Mouse (Mus musculus) lung, postnatal 25 days (tissue): ENCODE measurements at regions not wholly inside any gene's neighbourhood (a gene's known extent, or its start where the extent isn't known, plus 50 kb on each side); places are given as distances from the start of the nearest gene placed in this dataset.

Source experiments
- DNase-seq: peaks from one replicate; pipeline ENCODE4 v3.0.0; 2022; ENCODE audit warnings: low spot score

DNA sequence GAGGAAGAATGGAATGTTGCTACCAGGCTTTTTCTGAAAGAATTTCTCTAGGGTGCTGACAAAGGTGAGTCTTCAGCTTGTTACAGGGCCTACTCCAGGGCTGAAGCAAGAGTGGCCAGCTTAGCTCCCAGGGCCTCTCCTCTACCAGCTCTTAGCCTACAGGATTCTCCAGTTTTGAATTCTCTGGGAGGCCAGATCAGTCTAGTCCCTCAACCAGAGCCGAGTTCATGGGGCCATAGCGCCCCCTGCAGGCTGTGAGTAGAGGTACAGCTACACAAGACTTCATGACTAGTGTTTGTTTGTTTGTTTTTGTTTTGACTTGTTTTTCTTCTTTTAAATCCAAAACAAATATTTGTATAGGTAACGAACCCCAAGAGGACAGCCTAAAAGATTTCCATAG lies 211.8 kb upstream of the Eef2kmt start:
- DNase-seq, result no peak

DNA sequence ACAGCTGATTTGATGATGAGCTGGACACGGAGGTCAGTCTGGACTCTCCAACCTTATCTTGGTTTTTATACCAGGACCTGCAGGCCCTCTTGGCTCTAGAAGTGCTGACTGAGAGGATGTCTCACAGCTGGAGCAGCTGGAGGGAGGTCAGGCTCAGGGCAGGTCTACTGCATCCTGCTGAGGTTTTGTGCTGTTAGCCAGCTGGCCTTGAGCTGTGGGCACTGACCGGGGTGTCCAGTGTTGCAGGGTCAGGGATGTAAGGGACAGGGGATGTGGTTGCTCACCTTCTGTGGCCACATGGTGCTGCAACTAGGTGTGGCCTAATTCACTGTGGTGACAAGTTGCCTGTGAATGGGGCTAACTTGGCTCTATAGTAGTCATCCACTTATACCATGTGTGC lies 211.0 kb upstream of the Eef2kmt start:
- DNase-seq, result no peak

DNA sequence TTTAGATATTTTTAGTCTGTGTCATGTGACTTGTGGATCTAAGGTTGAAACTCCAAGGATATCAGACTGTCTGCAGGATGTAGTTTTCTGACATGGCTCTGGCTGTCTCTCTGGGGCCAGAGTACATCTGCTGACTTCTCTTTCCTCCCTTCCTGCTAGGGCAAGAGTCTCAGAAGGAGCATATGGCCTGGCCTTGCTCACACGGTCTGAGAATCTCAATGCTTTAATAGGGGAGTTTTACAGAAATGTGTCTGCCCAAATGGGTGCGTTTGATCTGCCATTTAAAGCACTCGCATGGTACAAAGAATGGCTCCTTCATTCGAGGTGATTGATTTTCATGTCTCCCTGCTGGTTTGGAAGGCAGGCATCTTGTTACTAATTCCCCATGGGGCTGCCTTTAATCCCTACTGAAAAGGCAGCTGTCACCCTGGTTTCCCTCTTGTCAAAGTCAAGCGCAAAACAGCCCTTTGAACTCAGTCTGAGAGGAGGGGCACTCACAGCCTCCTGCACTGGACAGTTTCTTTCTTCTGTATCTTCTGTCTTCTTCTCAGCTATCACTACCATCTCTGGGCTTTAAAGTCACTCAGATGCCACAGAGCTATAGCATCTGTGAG lies 199.7 kb upstream of the Eef2kmt start:
- no peak for DNase-seq

DNA sequence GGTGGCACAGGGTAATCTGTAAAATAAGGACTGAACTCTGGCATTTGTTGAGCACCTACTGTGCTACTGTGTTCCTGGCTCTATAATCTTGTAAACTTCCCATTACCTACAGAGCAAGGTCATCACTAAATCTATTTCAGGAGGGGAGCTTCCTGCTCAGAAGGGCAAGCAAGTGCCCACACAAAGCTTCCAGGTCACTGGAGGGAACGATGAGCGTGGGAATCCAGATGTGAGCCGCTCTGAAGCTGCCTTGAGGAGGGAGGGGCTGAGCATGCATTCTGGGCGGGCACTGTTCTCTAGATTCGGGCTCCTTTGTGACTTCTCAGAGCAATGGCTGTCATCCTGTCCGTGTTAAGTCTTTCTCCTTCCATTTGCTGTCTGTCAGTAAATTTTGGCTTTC lies 198.5 kb upstream of the Eef2kmt start:
- DNase-seq, result no peak

DNA sequence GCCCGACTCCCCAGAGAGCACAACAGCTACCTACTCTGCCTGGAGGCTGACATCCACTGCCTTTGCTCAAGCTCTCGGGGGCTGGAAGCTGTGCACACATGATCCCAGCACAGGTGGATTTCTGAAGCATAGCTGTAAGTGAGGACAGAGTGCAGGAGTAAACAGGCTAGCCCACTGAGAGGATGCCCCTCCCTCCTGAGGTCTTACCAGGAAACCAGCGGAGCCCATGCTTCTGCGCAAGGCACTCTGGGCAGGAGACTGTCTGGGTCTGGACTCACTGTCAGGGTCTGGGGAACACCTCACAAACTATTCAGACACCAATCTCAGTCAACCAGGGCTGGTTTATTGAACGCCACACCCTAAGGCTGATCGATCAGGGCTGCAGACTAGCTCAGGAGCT lies 197.2 kb upstream of the Eef2kmt start:
- no peak for DNase-seq

DNA sequence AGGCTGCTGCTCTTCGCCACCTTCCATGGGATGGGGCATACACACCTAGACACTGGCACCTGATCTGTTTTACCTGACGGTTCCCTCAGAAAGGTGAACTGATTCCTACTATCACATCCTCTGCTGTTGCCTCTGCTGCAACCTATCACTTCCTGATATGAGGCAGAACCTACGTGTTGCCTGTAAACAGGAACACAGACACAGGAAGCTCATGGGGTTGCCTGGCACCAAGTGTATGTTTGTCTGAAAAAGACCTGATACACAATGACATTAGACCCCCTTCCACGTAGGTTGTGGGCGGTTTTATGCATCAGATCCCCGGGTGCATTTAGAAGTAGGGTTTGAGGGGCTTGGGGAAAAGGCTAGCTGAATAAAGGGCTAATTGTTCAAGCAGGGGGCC lies 190.0 kb upstream of the Eef2kmt start:
- peak; percentile 13 for DNase-seq

DNA sequence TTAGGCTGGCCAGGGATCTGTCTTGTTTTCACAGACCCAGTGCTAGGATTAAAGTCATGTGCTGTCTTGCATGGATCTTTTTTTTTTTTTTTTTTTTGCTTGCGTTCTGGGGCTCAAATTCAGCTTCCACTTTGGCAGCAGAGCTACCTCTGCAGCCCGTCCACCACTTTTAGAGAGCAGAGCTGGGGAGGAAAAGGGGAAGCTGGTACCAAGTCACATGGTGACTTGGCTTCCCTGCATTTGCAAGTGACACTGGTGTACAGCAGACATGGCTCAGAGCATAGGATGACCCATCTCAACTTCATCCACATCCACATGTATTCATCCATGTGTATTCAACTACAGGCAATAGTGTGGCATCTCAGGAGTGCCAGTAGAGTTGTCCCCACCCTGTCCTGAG lies 189.0 kb upstream of the Eef2kmt start:
- DNase-seq, result no peak

DNA sequence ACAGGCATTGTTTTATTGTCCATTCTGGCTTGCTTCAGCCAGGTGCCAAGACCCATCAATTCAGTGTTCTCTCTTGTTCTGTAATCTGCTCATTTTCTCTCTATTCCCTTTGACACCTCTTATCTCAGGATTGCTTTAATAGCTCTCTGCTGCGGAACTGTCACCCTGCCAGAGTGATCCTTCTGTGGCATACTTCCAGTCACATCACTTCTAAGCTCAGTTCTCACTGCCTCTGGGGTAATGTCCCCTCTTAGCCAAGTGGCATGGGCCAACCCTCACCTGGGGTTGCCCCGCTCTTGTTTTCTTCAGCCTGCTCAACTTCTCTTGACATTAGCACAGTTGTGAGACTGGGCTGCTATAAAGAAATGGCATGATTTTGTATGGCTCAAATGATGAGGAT lies 183.9 kb upstream of the Eef2kmt start:
- no peak for DNase-seq

DNA sequence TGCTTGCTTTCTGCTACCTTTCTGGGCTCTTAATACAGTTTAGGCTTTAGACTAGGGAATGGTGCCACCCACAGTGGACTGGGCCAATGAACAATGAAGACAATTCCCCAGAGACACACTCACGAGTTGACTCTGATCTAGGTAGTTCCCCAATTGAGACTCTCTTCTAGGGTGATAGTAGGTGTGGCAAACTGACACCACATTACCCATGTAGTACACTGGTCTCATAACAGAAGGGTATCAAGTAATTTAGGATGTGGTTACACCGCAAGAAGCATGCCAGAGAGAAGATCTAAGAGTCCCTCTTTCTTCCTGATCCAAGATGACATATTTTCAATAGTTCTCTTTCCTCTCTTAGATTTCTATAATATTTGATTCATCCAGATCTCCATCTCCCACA lies 182.6 kb upstream of the Eef2kmt start:
- DNase-seq, result no peak

DNA sequence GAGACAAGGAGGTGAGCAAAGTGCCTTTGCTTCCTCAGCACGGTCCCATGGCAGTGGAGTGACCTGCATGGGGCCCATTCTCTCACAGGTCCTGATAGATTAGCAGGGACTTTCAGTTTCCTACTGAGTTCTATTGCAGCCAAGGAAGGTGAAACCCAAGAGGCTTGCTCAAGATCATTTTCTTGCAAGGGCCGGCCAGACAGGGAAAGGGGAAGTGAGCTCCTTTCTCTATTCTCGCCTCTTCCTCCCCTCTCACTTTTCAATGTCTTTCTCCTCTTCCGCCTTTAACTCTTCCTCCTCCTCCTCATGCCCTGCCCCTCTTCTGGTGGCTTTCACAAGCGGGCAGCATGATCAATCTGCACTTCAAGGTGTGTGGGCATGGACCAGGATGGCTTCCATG lies 175.9 kb upstream of the Eef2kmt start:
- DNase-seq, result peak; percentile 18

DNA sequence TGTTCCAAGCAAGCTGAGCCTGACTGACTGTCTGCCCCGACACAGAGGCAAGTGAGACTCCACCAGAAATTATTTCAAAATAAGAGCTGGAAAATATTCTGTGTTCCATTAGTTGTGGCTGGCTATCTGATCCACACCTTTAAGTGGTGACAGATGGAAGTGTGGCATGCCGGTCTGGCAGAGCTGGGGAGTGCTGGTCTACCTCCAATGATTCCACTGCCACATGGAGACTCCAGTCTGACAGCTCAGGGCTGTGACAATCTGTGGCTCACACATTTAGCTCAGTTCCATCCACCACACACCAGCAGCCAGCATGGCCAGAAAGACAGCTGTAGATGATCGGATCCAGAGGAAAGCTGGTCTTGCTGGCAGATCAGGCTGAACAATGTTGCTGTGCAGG lies 175.3 kb upstream of the Eef2kmt start:
- no peak for DNase-seq

DNA sequence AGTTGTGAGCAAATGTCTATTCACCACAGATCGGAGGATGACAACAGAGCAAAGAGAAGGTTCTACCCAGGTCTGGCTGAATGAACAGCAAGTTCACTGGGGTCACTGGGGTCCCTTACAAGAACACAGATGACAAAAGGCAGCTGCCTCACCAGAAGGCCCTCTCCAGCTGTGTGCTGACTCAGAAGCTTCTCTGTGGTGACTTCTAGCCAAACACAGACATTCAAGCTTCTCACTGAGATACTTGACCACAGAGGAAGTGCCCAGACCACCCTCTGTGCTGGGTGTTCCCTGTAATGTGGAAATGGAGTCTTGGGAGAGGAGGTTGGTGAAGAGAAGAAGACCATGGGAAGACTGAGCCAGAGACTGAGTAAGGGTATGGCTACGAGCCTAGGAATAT lies 173.7 kb upstream of the Eef2kmt start:
- DNase-seq, result no peak

DNA sequence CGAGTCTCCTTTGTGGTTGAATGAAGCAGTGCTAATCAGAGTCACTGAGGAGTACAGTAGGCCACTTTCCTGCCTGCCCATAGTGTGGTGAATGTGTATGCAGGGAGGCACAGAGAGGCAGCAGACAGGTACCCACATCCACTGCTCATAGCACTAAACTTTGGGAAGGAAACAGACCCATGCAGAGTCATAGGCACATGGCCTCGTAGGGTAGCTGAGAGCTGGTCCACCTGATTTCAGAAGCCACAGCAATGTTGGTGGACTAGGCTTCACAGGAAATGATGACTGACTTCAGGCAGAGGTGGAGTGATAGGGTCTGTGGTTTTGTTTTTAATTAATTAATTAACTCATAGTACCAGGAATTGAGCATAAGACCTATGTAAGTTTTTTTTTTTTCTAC lies 170.1 kb upstream of the Eef2kmt start:
- DNase-seq, result no peak

DNA sequence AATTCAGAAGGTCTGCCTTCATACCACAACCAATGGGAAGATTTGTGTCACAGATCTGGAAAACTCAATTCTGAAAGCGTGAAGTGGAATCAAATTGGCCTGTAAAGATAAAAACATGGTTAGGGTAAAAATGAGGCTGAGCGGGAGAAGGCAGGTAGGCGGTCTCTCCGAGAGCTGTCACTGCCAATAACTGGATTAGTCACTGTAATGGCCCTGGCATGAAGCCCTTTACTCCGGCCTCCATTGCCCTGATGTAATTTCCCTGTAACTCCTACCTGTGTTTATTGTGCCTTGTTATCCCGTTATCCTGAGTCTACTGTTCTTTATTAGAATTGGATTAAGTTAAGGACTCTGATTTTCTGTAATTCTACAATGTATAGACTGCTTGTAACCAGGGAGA lies 166.3 kb upstream of the Eef2kmt start:
- no peak for DNase-seq

DNA sequence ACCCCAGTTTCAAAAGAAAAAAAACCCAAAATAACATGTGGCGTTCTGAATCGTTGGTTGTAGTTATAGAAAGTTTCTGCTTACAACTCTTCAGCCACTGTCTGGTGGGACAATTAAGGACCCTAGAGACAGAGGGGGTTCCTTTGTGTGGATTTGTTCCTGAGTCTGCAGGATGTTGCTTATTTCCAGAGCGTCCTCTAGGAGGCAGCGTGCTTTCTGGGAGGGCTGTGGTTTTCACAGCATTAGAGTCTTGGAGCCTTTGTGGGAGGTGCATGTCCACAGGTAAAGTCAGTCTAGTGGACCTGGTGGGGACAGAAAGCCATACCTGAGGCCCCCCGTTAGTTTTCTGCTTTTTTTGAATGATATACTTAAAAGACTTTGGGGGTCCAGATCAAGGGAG lies 165.8 kb upstream of the Eef2kmt start:
- no peak for DNase-seq

DNA sequence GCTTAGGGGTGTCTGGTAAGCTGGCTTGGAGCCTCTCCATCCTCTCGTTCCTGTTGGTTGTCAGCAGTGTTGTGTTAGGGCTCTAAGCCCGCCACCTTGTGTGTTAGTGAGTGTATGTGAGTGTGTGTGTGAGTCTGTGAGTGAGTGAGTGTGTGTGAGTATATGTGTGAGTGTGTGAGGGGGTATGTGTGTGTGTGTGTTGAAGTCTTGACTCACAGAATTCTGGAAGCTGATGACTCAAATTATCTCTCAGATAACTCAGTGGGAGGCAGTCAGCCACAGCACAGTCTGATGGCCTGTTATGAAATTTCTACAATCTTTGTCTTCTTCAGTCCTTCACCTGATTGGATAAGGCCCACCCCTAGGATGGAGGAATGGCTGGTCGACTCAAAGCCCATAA lies 163.7 kb upstream of the Eef2kmt start:
- no peak for DNase-seq

DNA sequence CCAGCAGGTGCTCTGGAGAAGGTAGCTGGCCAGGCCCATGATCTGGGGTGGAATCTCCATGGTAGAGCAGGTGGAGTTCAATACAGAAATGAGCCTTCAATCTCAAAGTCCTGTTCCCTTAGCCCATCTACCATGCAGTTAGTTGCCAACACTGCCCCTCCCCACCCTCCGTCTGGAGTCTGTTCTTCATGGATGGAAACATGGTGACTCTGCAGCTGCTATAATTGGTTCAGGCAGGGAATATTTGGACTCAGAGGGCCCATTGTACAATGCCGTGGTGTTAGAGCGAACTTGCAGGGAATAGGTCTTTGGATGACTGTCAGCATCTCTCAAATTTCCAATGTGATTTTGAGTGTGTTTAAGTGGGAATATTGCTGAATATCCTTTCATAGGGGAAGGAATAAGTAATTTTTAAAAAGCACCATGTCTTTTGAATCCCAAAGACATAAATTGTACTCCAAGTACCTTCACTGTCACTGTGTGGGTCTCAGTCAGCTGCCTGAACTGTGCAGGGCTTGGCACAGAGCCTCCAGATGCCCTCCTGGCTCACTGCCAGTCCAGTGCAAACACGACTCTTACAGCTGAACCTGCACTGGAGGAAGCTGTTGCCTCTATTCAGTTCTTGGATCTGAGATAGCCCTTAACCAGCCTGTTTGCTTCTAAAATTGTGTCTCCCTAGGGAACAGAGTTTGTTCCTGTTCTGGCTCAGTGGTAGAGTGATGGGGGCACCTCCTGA lies 162.8 kb upstream of the Eef2kmt start:
- DNase-seq, result no peak

DNA sequence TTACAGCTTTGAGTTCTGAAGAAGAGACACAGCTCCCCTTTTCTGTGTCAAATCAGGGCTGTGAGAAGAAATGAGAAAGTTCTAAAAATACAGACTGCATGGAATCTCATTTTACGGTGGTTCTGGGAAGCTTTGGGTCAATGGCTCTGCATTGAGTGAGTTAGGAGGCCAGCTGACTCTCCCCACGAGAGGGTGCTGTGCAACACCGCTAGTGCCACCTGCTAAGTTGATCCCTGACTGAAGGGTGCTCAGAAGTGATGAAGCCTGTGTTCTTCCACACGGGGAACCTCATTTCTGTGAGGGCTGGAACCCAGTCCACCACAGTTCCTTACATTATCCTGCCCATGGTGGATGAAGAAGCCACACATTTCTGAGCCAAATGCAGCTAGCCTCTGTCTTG lies 159.5 kb upstream of the Eef2kmt start:
- no peak for DNase-seq

DNA sequence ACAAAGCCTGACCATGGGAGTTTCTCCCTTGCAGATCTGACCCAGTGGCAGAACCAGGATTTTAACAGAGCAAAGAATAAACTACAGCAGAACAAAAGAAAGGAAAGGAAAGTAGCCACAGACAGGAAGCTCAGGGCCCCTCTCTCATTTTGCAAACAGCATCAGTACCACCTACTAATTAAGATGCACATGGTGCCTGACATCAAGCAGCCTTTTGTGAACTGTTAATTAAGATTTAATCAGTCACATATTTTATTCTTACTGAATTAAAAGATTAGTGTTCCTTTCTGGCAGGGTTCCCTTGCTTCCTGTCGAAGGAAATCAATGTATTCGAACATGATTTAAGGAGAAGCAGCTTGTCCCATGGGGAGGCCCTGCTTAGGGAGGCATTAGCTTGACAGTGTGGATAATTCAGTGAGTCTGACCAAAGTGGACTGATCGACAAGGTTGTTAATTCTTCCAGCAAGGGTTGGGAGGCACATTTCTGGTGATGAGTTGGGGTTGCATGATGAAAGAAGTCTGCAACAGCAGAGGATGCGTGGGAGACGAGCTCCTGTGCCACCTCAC lies 156.1 kb upstream of the Eef2kmt start:
- no peak for DNase-seq

DNA sequence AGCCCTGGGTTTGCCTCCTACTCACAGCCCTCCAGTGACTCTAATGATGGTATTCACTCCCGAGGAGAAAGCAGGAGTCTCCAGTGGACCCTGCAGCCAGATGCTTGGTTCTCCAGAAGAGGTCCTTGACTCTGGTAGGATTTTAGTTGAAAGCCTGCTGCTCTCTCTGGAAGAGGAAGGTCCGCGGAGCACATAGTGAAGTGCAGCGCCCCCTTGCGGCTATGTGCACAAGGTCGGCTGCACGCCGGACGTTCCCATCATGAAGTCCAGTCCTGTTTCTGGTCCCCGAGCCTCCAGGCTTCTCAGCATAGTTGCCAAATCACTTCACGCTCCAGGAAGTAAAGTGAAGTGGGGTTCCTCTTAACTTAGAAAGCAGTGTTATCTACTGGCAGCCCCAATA lies 150.9 kb upstream of the Eef2kmt start:
- DNase-seq, result peak; percentile 37

DNA sequence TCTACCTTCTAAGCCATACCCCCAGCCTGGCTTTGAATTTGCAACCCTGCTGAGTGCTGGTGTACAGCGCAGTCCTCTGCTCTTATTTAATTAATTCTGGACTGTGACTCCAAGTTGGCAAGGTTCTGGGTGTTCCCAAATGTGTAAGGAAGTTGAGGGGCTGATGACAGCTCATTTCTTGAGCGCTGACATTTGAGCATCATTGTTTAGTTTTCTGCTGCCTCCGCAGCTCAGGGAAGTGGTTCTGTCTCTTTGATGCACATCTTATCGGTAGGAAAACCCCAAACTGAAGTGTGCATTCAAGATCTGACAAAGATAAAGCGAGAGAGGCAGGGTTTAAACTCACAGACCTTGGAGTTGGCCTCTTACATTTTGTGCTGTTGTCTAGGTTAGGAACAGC lies 137.6 kb upstream of the Eef2kmt start:
- no peak for DNase-seq

DNA sequence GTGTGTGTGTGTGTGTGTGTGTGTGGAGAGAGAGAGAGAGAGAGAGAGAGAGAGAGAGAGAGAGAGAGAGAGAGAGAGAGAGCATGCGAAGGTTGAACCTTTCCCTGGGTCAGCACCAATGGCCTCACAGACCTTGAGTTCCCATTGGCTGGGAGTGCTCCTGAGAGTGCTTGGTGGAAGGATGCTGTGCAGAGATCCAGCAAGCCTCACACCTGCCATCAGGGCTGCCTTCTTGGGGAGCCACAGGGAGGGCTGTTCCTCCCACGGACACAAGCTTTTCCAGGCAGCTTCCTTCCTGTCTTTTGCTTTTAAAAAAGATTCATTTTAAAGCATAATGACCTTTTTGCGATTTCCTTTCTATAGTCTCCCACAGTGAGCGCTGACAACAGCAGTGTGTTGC lies 127.1 kb upstream of the Eef2kmt start:
- DNase-seq, result no peak

DNA sequence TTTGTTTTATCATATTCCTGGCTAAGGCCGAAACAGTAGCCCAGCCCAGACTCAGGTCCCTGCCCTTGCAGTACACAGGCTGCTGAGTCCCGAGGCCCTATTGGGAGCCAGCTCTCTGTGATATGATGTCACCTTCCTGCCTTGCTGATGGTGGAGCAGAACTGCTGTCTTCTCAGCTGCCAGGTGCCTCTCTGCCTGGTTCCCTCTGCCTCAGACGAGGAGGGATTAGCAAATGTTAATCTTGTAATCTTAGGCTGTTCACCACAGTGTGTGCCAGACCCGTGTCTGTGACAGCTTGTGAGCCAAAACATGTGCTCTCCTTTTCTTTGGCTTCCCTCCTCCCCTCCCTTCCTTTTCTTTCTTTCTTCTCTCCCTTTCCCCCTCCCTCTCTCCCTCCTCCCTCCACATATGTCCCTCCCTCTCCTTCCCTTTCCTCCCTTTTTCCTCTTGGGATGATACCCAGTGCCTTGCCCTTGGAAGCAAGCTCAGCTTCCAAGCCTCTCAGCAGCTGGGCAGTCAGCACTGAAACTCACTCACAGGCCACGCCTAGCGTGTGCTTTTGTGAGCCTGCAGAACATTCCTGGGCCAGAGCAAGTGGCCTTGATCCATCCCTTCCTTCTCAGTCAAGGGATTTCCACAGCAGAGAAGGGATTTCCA lies 126.6 kb upstream of the Eef2kmt start:
- DNase-seq, result no peak
